ENCODE assay signal across 11 mouse cellular contexts in the genomic region with DNA sequence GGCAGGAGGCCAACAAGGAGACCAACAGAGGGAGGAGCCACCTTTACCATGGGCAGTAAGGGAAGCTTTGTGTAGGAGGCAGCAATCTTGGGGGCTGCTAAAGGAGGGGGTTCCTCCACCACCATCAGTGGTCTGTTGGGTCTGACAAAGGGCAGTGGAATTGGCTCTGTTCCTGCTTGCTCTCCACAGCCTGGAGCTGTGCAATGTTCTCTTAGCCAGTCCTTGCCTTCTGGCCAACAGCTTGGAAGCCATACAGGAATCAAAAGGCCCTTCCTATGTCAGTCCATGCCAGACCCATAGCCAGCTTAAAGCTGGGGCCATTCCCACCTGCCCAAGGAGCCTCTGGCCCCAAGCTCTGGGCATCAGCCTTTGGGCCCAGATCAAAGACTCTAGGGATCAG. TPM values are rescaled to one million over a fixed set of nuclear protein-coding genes. Genes with fewer than 3 reads are reported as not detected.
A peak's percentile ranks its signal among the peaks of the same experiment; 100 is the strongest.
DNase-seq lines count a peak whose midpoint lies in the region; ATAC-seq and TF ChIP-seq lines count a peak whose summit lies in the region.
"Had no signal": no experiment of that assay in that cellular context is flagged by ENCODE, and none has a peak within 500 bp of the region (broad histone marks: within the 10 kb centered on the region; RNA-seq: fewer than 3 reads in every experiment).

No protein-coding gene starts in this region.

- H3K36me3 ChIP-seq in hindbrain, postnatal 0 days (ENCODE audit: insufficient read depth, low read length) = no peaks in the 10 kb centered on the region

- no peak for TF ChIP-seq CTCF in left cerebral cortex, adult 2 months (IDR thresholded peaks at IDR 0.05)
- TF ChIP-seq CTCF in hindbrain, postnatal 0 days (IDR thresholded peaks at IDR 0.05; ENCODE audit: low read depth) = no peak

- H3K4me3 ChIP-seq in left cerebral cortex, adult 2 months = no peak overlapping the region
- H3K4me3 ChIP-seq in hindbrain, postnatal 0 days (ENCODE audit: low read length) = no peak overlapping the region

- peak; percentile 45; the same call in 1 of the 2 replicates for ATAC-seq in hindbrain, postnatal 0 days

- peaks cover 39% of the 10 kb centered on the region for H3K4me1 ChIP-seq in hindbrain, postnatal 0 days (ENCODE audit: insufficient read depth, low read length)

- H3K9me3 ChIP-seq in hindbrain, postnatal 0 days (ENCODE audit: low read length) = no peaks in the 10 kb centered on the region

- peak; percentile 38 for DNase-seq in adrenal gland, postnatal 14 days
- DNase-seq in adrenal gland, adult 18-20 months (ENCODE audit: low spot score in 2 of 2) = no peak
- no peak for DNase-seq in left cerebral cortex, adult 2 months (ENCODE audit: extremely low spot score in 1 of 2, low spot score in 2 of 2)
- DNase-seq in left cerebral cortex, adult 9 months (ENCODE audit: low spot score in 2 of 2) = no peak
- DNase-seq in cerebellum, postnatal 14 days = peak; percentile 72 to 83
- peak; percentile 67 for DNase-seq in hindbrain, postnatal 0 days (ENCODE audit: low spot score)
- DNase-seq in kidney, postnatal 10 days = no peak
- DNase-seq in lung, postnatal 14 days = no peak
- DNase-seq: kidney, adult 18-20 months; spleen, adult 18-20 months; thymus, adult 2 months had no signal

- H3K9ac ChIP-seq in hindbrain, postnatal 0 days (replicated peaks; ENCODE audit: low read length) = no peak overlapping the region

- H3K27me3 ChIP-seq in hindbrain, postnatal 0 days (ENCODE audit: insufficient read depth, low read length) = no peaks in the 10 kb centered on the region

- H3K4me2 ChIP-seq in hindbrain, postnatal 0 days (ENCODE audit: low read depth, low read length) = no peak overlapping the region

- H3K27ac ChIP-seq in left cerebral cortex, adult 2 months = peak overlapping the region; percentile 84
- peak overlapping the region; percentile 69; the same call in 1 of the 2 replicates for H3K27ac ChIP-seq in hindbrain, postnatal 0 days

- intact Hi-C loops in left cerebral cortex, adult 2 months (cut with DNase I) = no loop called here

RNA-seq across cellular contexts. Expression of a gene that starts 47.8 kb away (rescaled TPM):
- 8.0 and 8.9 TPM in 2 replicates for total RNA-seq in adrenal gland, postnatal 14 days (2021)
- total RNA-seq in adrenal gland, adult 18-20 months (2021) = 10 to 100 TPM; 10.6 to 12.0 TPM
- 100 to 1,000 TPM; 214 to 230 TPM for total RNA-seq in left cerebral cortex, adult 2 months (2021)
- total RNA-seq in hindbrain, postnatal 0 days (2014; rRNA removed) = 106 and 127 TPM in 2 replicates
- polyA plus RNA-seq in hindbrain, postnatal 0 days (2015; fragmentation: Nextera tagmentation; extraction: Ambion mirVana) = 7.4 and 8.7 TPM in 2 replicates

Comparison
In these comparisons a context has a peak if more than half of its experiments do, and no peak if none do; other contexts are left out.
1. DNase-seq: peak in adrenal gland, postnatal 14 days (single experiment), cerebellum, postnatal 14 days (2 of 2) and hindbrain, postnatal 0 days (single experiment); none in adrenal gland, adult 18-20 months (0 of 2), left cerebral cortex, adult 2 months (0 of 2), left cerebral cortex, adult 9 months (0 of 2), kidney, postnatal 10 days (single experiment) and lung, postnatal 14 days (single experiment).